Mouse (Mus musculus) heart, embryonic 15.5 days (tissue): Measurements from ENCODE around the gene Ephb4. TPM values are rescaled to one million over a fixed set of nuclear protein-coding genes. Genes with fewer than 3 reads are reported as not detected.
A peak's percentile ranks its signal among the peaks of the same experiment; 100 is the strongest.

ENCODE experiments used
- ATAC-seq: fragments of 200-750 bp; cut with Nextera tagmentation; replicated peaks from 2 replicates; pipeline ENCODE4 v1.8.0; 2017; ENCODE audit warnings: low read depth, moderate TSS enrichment; ENCODE audit not compliant: insufficient number of reproducible peaks, insufficient read depth, low FRiP score
- H3K27ac ChIP-seq: fragments of 300-500 bp; sonication (generic); 2 replicates; pipeline ENCODE4 v1.5.1; 2015; ENCODE audit warnings: mild to moderate bottlenecking, inconsistent platforms
- H3K27me3 ChIP-seq: fragments of 300-500 bp; sonication (generic); 2 replicates; pipeline ENCODE4 v1.6.1; 2015; ENCODE audit warnings: inconsistent platforms
- H3K36me3 ChIP-seq: fragments of 300-500 bp; sonication (generic); 2 replicates; pipeline ENCODE4 v1.6.1; 2015; ENCODE audit warnings: mild to moderate bottlenecking, inconsistent platforms
- H3K4me1 ChIP-seq: fragments of 300-500 bp; sonication (generic); replicated peaks from 2 replicates; pipeline ENCODE4 v1.6.1; 2015; ENCODE audit warnings: inconsistent platforms
- H3K4me2 ChIP-seq: fragments of 300-500 bp; sonication (generic); 2 replicates; pipeline ENCODE4 v1.6.1; 2015; ENCODE audit warnings: inconsistent platforms, mild to moderate bottlenecking, moderate library complexity
- H3K4me3 ChIP-seq: fragments of 300-500 bp; sonication (generic); 2 replicates; pipeline ENCODE4 v1.5.1; 2015; ENCODE audit warnings: mild to moderate bottlenecking, inconsistent platforms
- H3K9ac ChIP-seq: fragments of 300-500 bp; sonication (generic); 2 replicates; pipeline ENCODE4 v1.6.1; 2015; ENCODE audit warnings: mild to moderate bottlenecking, inconsistent platforms
- H3K9me3 ChIP-seq: fragments of 300-500 bp; sonication (generic); replicated peaks from 2 replicates; pipeline ENCODE4 v1.6.1; 2016; ENCODE audit warnings: inconsistent platforms
- WGBS: fragments of 180-500 bp; shearing (Covaris S2); methylation state at CpG from one replicate; pipeline ENCODE4 v1.1.7; 2015; ENCODE audit warnings: mixed read lengths; 5-methylcytosine and 5-hydroxymethylcytosine counted together
- polyA plus RNA-seq: library from polyadenylated mRNA; unstranded; fragments of >200 nt; fragmentation: Nextera tagmentation; extraction: Ambion mirVana; gene quantifications from 2 replicates; pipeline ENCODE4 v1.2.1, GENCODE M21; 2015

Gene Ephb4
- polyA plus RNA-seq, 1 experiment from 2014 or later = 32.9 TPM

- peaks cover 38% of the 10 kb centered on the region for H3K4me1 ChIP-seq
- peak within 1 kb of the TSS; percentile 92 for H3K4me2 ChIP-seq
- peak within 1 kb of the TSS; percentile 94 for H3K27ac ChIP-seq
- ATAC-seq = peak; percentile 89
- peak within 1 kb of the TSS; percentile 96 for H3K9ac ChIP-seq
- 24% methylated on average over 30 of the region's 30 CpGs for WGBS
- H3K9me3 ChIP-seq = no peaks in the 10 kb centered on the region
- peak within 1 kb of the TSS; percentile 82 for H3K4me3 ChIP-seq
- peaks cover 27% of the 10 kb centered on the region for H3K36me3 ChIP-seq
- no peaks in the 10 kb centered on the region for H3K27me3 ChIP-seq
Observed at GRCm38 (mm10) chr5:137314193-137315083, 35.5 kb upstream of the Ephb4 start, which contains the start of gene Trip6. Gene Trip6 (minus strand): TSS chr5:137314404.

GRCm38 (mm10) chr5:137315084-137315903 is 34.6 kb upstream of the Ephb4 start:
- Histone ChIP-seq H3K9ac (peak overlapping the region; percentile 96; the same call in 1 of the 2 replicates), H3K9me3 (no peaks in the 10 kb centered on the region), H3K36me3 (peaks cover 20% of the 10 kb centered on the region), H3K4me3 (peak overlapping the region; percentile 82; the same call in 1 of the 2 replicates), H3K27ac (peak overlapping the region; percentile 94), H3K4me1 (peaks cover 38% of the 10 kb centered on the region), H3K27me3 (no peaks in the 10 kb centered on the region), H3K4me2 (peak overlapping the region; percentile 92)
- 47% methylated on average over 30 of the region's 30 CpGs for WGBS
- ATAC-seq = no peak

- no peaks in the 10 kb centered on the region for H3K9me3 ChIP-seq
- ATAC-seq = no peak
- peaks cover 29% of the 10 kb centered on the region for H3K4me1 ChIP-seq
- 60% methylated on average over 8 of the region's 8 CpGs for WGBS
- peaks cover 10% of the 10 kb centered on the region; the same call in 1 of the 2 replicates for H3K36me3 ChIP-seq
- H3K9ac ChIP-seq = no peak overlapping the region
- H3K27me3 ChIP-seq = no peaks in the 10 kb centered on the region
- H3K4me3 ChIP-seq = no peak overlapping the region
- H3K27ac ChIP-seq = no peak overlapping the region
- H3K4me2 ChIP-seq = no peak overlapping the region
Observed at GRCm38 (mm10) chr5:137317361-137317760, 32.5 kb upstream of the Ephb4 start.

GRCm38 (mm10) chr5:137318570-137318969 is 31.3 kb upstream of the Ephb4 start:
- Histone ChIP-seq H3K36me3 (peaks cover 10% of the 10 kb centered on the region; the same call in 1 of the 2 replicates), H3K9ac (no peak overlapping the region), H3K27ac (no peak overlapping the region), H3K4me1 (peaks cover 17% of the 10 kb centered on the region), H3K4me3 (no peak overlapping the region), H3K27me3 (no peaks in the 10 kb centered on the region), H3K9me3 (no peaks in the 10 kb centered on the region), H3K4me2 (no peak overlapping the region)
- WGBS = 70% methylated on average over 1 of the region's 1 CpGs
- ATAC-seq = no peak

- no peaks in the 10 kb centered on the region for H3K9me3 ChIP-seq
- no peak overlapping the region for H3K4me3 ChIP-seq
- no peak overlapping the region for H3K4me2 ChIP-seq
- peaks cover 13% of the 10 kb centered on the region; the same call in 1 of the 2 replicates for H3K36me3 ChIP-seq
- no peak overlapping the region for H3K27ac ChIP-seq
- H3K27me3 ChIP-seq = no peaks in the 10 kb centered on the region
- no peak for ATAC-seq
- H3K9ac ChIP-seq = no peak overlapping the region
- WGBS = 84% methylated on average over 3 of the region's 3 CpGs
- H3K4me1 ChIP-seq = no peaks in the 10 kb centered on the region
Observed at GRCm38 (mm10) chr5:137320996-137321395, 28.9 kb upstream of the Ephb4 start.

GRCm38 (mm10) chr5:137330910-137331309 is 19.0 kb upstream of the Ephb4 start:
- no peak for ATAC-seq
- no peak overlapping the region for H3K27ac ChIP-seq
- no peak overlapping the region for H3K9ac ChIP-seq
- no peak overlapping the region for H3K4me3 ChIP-seq
- H3K27me3 ChIP-seq = no peaks in the 10 kb centered on the region
- H3K9me3 ChIP-seq = no peaks in the 10 kb centered on the region
- 86% methylated on average over 7 of the region's 7 CpGs for WGBS
- H3K36me3 ChIP-seq = peaks cover 7% of the 10 kb centered on the region; the same call in 1 of the 2 replicates
- no peak overlapping the region for H3K4me2 ChIP-seq
- peaks cover 7% of the 10 kb centered on the region; the same call in 1 of the 2 replicates for H3K4me1 ChIP-seq

GRCm38 (mm10) chr5:137332857-137333511 is 16.9 kb upstream of the Ephb4 start:
- H3K27me3 ChIP-seq = no peaks in the 10 kb centered on the region
- H3K4me1 ChIP-seq = peaks cover 11% of the 10 kb centered on the region
- no peaks in the 10 kb centered on the region for H3K9me3 ChIP-seq
- H3K4me3 ChIP-seq = peak overlapping the region; percentile 66
- 0 out of 2 replicates have a peak overlapping the region, but pooled peaks have one; percentile 28 for H3K27ac ChIP-seq
- ATAC-seq = no peak
- H3K9ac ChIP-seq = peak overlapping the region; percentile 64
- 18% methylated on average over 15 of the region's 15 CpGs for WGBS
- H3K36me3 ChIP-seq = no peaks in the 10 kb centered on the region
- H3K4me2 ChIP-seq = peak overlapping the region; percentile 96

- WGBS = under 1% methylated on average over 44 of the region's 44 CpGs
- no peaks in the 10 kb centered on the region for H3K9me3 ChIP-seq
- peak within 1 kb of the TSS; percentile 64 for H3K9ac ChIP-seq
- no peaks in the 10 kb centered on the region for H3K27me3 ChIP-seq
- peak; percentile 85 for ATAC-seq
- H3K27ac ChIP-seq = 0 out of 2 replicates have a peak within 1 kb of the TSS, but pooled peaks have one; percentile 28
- H3K4me2 ChIP-seq = peak within 1 kb of the TSS; percentile 96
- H3K4me3 ChIP-seq = peak within 1 kb of the TSS; percentile 66
- H3K4me1 ChIP-seq = peaks cover 11% of the 10 kb centered on the region
- no peaks in the 10 kb centered on the region for H3K36me3 ChIP-seq
Observed at GRCm38 (mm10) chr5:137333512-137334174, 16.3 kb upstream of the Ephb4 start, which contains the start of gene Slc12a9. Gene Slc12a9 (minus strand): TSS chr5:137333597.

- Histone ChIP-seq H3K4me3 (peak overlapping the region; percentile 66), H3K9me3 (no peaks in the 10 kb centered on the region)
Observed at GRCm38 (mm10) chr5:137334317-137334716, 15.6 kb upstream of the Ephb4 start.

GRCm38 (mm10) chr5:137335066-137335465 is 14.8 kb upstream of the Ephb4 start:
- H3K9ac ChIP-seq = no peak overlapping the region
- no peak overlapping the region for H3K27ac ChIP-seq
- peaks cover 25% of the 10 kb centered on the region for H3K4me1 ChIP-seq
- H3K9me3 ChIP-seq = no peaks in the 10 kb centered on the region
- H3K4me2 ChIP-seq = no peak overlapping the region
- no peak overlapping the region for H3K4me3 ChIP-seq
- H3K36me3 ChIP-seq = no peaks in the 10 kb centered on the region
- no peaks in the 10 kb centered on the region for H3K27me3 ChIP-seq
- 70% methylated on average over 6 of the region's 6 CpGs for WGBS
- ATAC-seq = no peak

More at GRCm38 (mm10) chr5:137334317-137334716, 15.6 kb upstream of the Ephb4 start:
- no peak for ATAC-seq
- 48% methylated on average over 10 of the region's 10 CpGs for WGBS
- peaks cover 17% of the 10 kb centered on the region for H3K4me1 ChIP-seq
- no peaks in the 10 kb centered on the region for H3K36me3 ChIP-seq
- no peak overlapping the region for H3K9ac ChIP-seq
- no peaks in the 10 kb centered on the region for H3K27me3 ChIP-seq
- H3K4me2 ChIP-seq = peak overlapping the region; percentile 96; the same call in 1 of the 2 replicates
- H3K27ac ChIP-seq = no peak overlapping the region
